Mouse (Mus musculus) intestine, postnatal 0 days (tissue): ENCODE results near the gene Def8. TPM values are rescaled to one million over a fixed set of nuclear protein-coding genes. Genes with fewer than 3 reads are reported as not detected.
"Not testable (repeated sequence)": the region's sequence is repeated elsewhere in the genome, so short reads cannot be mapped to it uniquely, and the experiment has no call there.

Source experiments
- ATAC-seq: fragments of 200-750 bp; cut with Nextera tagmentation; 2 replicates; pipeline ENCODE4 v1.8.0; 2017; ENCODE audit warnings: mild to moderate bottlenecking, moderate TSS enrichment, moderate library complexity
- H3K27ac ChIP-seq: fragments of 300-500 bp; sonication (generic); 2 replicates; pipeline ENCODE4 v1.5.1; 2014; ENCODE audit warnings: mild to moderate bottlenecking, low read depth, low read length, moderate library complexity
- H3K27me3 ChIP-seq: fragments of 300-500 bp; sonication (generic); replicated peaks from 2 replicates; pipeline ENCODE4 v1.6.1; 2014; ENCODE audit warnings: low read length, mixed read lengths; ENCODE audit not compliant: control insufficient read depth, insufficient read depth
- H3K36me3 ChIP-seq: fragments of 300-500 bp; sonication (generic); 2 replicates; pipeline ENCODE4 v1.6.1; 2014; ENCODE audit warnings: mild to moderate bottlenecking, moderate library complexity; ENCODE audit not compliant: control insufficient read depth, insufficient read depth
- H3K4me1 ChIP-seq: fragments of 300-500 bp; sonication (generic); replicated peaks from 2 replicates; pipeline ENCODE4 v1.6.1; 2014; ENCODE audit warnings: antibody characterized with exemption, low read length, mixed read lengths; ENCODE audit not compliant: control insufficient read depth, insufficient read depth
- H3K4me2 ChIP-seq: fragments of 300-500 bp; sonication (generic); replicated peaks from 2 replicates; pipeline ENCODE4 v1.6.1; 2014; ENCODE audit warnings: low read depth, mild to moderate bottlenecking, moderate library complexity
- H3K4me3 ChIP-seq: fragments of 300-500 bp; sonication (generic); 2 replicates; pipeline ENCODE4 v1.5.1; 2014; ENCODE audit warnings: low read depth, low read length
- H3K9ac ChIP-seq: fragments of 300-500 bp; sonication (generic); 2 replicates; pipeline ENCODE4 v1.6.1; 2014; ENCODE audit warnings: mild to moderate bottlenecking, low read depth, low read length
- H3K9me3 ChIP-seq: fragments of 300-500 bp; sonication (generic); 2 replicates; pipeline ENCODE4 v1.6.1; 2016; ENCODE audit warnings: mixed run types; ENCODE audit not compliant: control insufficient read depth
- CTCF ChIP-seq: sonication (generic); IDR thresholded peaks from 2 replicates; pipeline ENCODE4 v1.5.1; 2016; ENCODE audit warnings: low read depth, mild to moderate bottlenecking, control low read depth, antibody characterized with exemption, moderate library complexity
- WGBS: fragments of 180-500 bp; shearing (Covaris S2); extraction: QIAGEN DNeasy Blood & Tissue Kit; methylation state at CpG from one replicate; pipeline ENCODE4 v1.1.7; 2014; 5-methylcytosine and 5-hydroxymethylcytosine counted together
- polyA plus RNA-seq: library from polyadenylated mRNA; unstranded; fragments of >200 nt; fragmentation: Nextera tagmentation; extraction: Ambion mirVana; gene quantifications from 2 replicates; pipeline ENCODE4 v1.2.1, GENCODE M21; 2015

Gene Def8
- polyA plus RNA-seq, 1 experiment from 2014 or later, result 18.4 TPM

DNA sequence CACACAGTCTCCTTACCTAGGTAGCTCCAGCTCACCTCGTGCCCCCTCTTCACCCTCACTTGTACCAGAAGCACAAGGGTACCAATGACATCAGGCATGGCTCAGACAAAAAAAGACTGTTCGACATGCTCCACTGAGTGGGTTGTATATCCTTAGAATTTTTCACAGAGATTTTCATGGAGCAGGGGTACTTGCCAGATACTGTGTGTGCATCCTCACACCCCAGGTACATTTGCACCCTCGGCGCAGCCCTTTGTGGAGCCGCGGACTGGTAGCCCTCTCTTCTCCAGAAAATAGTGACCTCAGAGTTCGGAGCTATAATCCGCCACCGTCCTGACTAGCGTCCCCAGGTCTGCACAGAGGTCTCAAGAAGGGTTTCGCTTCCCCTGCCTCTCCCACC is 12.5 kb upstream of the Def8 start:
- H3K27ac ChIP-seq, result no peak overlapping the region
- no peak for TF ChIP-seq CTCF
- H3K4me2 ChIP-seq, result no peak overlapping the region
- 15% methylated on average over 11 of the region's 11 CpGs for WGBS
- peaks cover 47% of the 10 kb centered on the region for H3K27me3 ChIP-seq
- H3K9ac ChIP-seq, result no peak overlapping the region
- no peaks in the 10 kb centered on the region for H3K36me3 ChIP-seq
- H3K4me1 ChIP-seq, result no peaks in the 10 kb centered on the region
- no peak for ATAC-seq
- H3K9me3 ChIP-seq, result no peaks in the 10 kb centered on the region
- H3K4me3 ChIP-seq, result 0 out of 2 replicates have a peak overlapping the region, but pooled peaks have one; percentile 23

- Histone ChIP-seq H3K27me3 (peaks cover 47% of the 10 kb centered on the region), H3K4me2 (peak within 1 kb of the TSS; percentile 47; the same call in 1 of the 2 replicates), H3K4me3 (peak within 1 kb of the TSS; percentile 23), H3K4me1 (no peaks in the 10 kb centered on the region), H3K36me3 (no peaks in the 10 kb centered on the region), H3K9me3 (no peaks in the 10 kb centered on the region), H3K27ac (no peak within 1 kb of the TSS), H3K9ac (no peak within 1 kb of the TSS)
- under 1% methylated on average over 29 of the region's 29 CpGs for WGBS
- TF ChIP-seq CTCF, result 0 out of 2 replicates have a peak, but pooled peaks have one; percentile 1
- peak; percentile 37 for ATAC-seq
These were observed 12.1 kb upstream of the Def8 start, which contains the start of gene Tubb3 for GRCm38 (mm10) chr8:123411246-123411645. Gene Tubb3 (plus strand): TSS chr8:123411424.

DNA sequence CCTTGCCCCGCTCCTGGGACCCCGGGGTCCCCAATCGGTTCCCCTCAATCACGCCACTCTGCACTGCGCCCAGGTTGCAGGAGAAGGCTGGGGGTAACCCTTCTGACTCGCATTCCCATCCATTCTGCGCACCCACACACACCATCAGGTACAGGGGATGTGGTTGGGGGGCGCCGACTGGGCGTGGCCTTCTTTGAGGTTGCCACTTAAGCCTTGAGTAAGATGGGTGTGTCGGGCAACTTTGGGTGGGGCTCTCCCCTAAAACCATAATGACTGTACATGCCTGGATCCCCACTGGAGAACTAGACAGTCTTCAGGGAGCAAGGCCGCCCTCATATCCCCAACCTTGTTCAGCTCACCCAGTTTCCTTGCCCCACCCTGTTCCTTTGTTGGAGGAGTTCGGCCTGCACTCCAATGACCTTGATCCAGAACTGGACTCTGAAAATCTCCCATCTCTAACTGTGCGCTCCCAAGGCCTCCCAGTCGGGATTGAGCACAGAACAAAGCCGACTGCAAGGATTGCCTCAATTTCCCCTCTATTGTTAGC is 11.5 kb upstream of the Def8 start:
- Histone ChIP-seq H3K27ac (no peak overlapping the region), H3K4me1 (no peaks in the 10 kb centered on the region), H3K4me2 (peak overlapping the region; percentile 47; the same call in 1 of the 2 replicates), H3K36me3 (no peaks in the 10 kb centered on the region), H3K4me3 (peak overlapping the region; percentile 23), H3K9me3 (no peaks in the 10 kb centered on the region), H3K9ac (no peak overlapping the region), H3K27me3 (peaks cover 47% of the 10 kb centered on the region)
- no peak for TF ChIP-seq CTCF
- ATAC-seq, result no peak
- 14% methylated on average over 16 of the region's 16 CpGs for WGBS

DNA sequence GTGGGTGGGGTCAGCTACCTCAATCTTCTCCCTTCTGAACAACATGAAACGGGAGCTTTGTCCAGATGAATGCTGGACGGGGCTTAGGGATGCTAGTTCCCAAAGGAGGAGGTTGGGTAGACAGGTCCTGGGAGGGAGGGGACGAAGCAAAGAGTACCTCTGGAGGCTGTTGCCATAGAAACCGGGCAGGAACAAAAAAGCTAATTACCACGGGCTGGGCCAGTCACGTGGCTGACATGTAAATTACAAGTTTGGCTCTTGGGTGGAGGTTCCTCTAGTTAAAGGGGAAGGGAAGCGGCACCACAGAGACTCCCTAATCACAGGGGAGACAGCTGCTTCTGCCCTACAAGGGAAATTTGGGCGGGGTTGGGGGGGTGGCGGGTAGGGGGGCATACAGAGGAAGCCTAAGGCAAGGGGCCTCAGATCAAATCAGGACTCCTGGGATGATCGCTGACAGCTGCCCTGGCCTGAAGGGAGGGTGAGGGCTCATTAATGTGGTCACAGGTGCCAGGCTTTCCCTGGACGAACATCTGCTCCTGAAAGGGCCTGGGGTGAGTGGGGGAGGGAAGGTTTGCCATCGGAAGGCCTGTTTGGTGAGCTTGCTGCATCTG is 10.7 kb upstream of the Def8 start:
- Histone ChIP-seq H3K27ac (no peak overlapping the region), H3K9ac (no peak overlapping the region), H3K4me2 (no peak overlapping the region), H3K9me3 (no peaks in the 10 kb centered on the region), H3K4me1 (no peaks in the 10 kb centered on the region), H3K4me3 (no peak overlapping the region), H3K36me3 (no peaks in the 10 kb centered on the region), H3K27me3 (peaks cover 47% of the 10 kb centered on the region)
- WGBS, result 6% methylated on average over 12 of the region's 12 CpGs
- no peak for TF ChIP-seq CTCF
- no peak for ATAC-seq

DNA sequence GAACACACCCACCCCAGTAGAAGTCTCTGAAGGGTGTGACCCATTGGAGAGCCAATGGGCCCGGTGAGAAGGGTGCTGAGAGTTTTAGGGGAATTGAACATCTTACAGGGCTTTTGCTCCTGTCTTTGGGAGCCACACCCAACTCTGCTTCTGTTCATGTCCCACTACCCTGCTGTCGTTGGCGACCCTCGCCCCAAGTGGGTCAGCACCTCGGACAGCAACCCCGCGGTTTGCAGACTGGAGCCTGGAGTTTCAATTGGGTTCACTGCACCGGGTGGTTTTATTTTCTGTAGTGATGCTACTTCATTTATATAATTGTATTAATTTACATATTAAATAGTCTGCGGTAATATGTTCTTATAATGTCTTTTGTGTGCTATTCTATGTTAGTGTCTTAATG is 9.1 kb upstream of the Def8 start:
- H3K27ac ChIP-seq, result no peak overlapping the region
- no peak for ATAC-seq
- no peaks in the 10 kb centered on the region for H3K36me3 ChIP-seq
- no peaks in the 10 kb centered on the region for H3K9me3 ChIP-seq
- no peak overlapping the region for H3K4me3 ChIP-seq
- H3K4me1 ChIP-seq, result no peaks in the 10 kb centered on the region
- no peak overlapping the region for H3K9ac ChIP-seq
- WGBS, result 12% methylated on average over 9 of the region's 9 CpGs
- peaks cover 39% of the 10 kb centered on the region for H3K27me3 ChIP-seq
- TF ChIP-seq CTCF, result no peak
- no peak overlapping the region for H3K4me2 ChIP-seq

- ATAC-seq, H3K4me3 ChIP-seq, H3K9me3 ChIP-seq, H3K4me1 ChIP-seq, H3K36me3 ChIP-seq, H3K27ac ChIP-seq, H3K4me2 ChIP-seq, H3K9ac ChIP-seq: not testable (repeated sequence)
- H3K27me3 ChIP-seq, result peaks cover 30% of the 10 kb centered on the region
- 79% methylated on average over 5 of the region's 5 CpGs for WGBS
These were observed 8.2 kb upstream of the Def8 start for GRCm38 (mm10) chr8:123414997-123415696.
